Mouse (Mus musculus) limb, embryonic 13.5 days (tissue): Measurements from ENCODE around the gene Gm7361. TPM values are rescaled to one million over a fixed set of nuclear protein-coding genes. Genes with fewer than 3 reads are reported as not detected.
"Not testable (repeated sequence)": the region's sequence is repeated elsewhere in the genome, so short reads cannot be mapped to it uniquely, and the experiment has no call there.

Source experiments
- ATAC-seq: fragments of 200-750 bp; cut with Nextera tagmentation; 2 replicates; pipeline ENCODE4 v1.8.0; 2017; ENCODE audit warnings: low read depth, moderate number of reproducible peaks, moderate TSS enrichment; ENCODE audit not compliant: low FRiP score
- H3K27ac ChIP-seq: fragments of 300-500 bp; sonication (generic); 2 replicates; pipeline ENCODE4 v1.5.1; 2015; ENCODE audit warnings: inconsistent platforms, mild to moderate bottlenecking, moderate library complexity
- H3K27me3 ChIP-seq: fragments of 300-500 bp; sonication (generic); 2 replicates; pipeline ENCODE4 v1.6.1; 2015; ENCODE audit warnings: mild to moderate bottlenecking, inconsistent platforms
- H3K36me3 ChIP-seq: fragments of 300-500 bp; sonication (generic); 2 replicates; pipeline ENCODE4 v1.6.1; 2015; ENCODE audit warnings: inconsistent platforms, mild to moderate bottlenecking, moderate library complexity
- H3K4me1 ChIP-seq: fragments of 300-500 bp; sonication (generic); 2 replicates; pipeline ENCODE4 v1.6.1; 2015; ENCODE audit warnings: inconsistent platforms
- H3K4me2 ChIP-seq: fragments of 300-500 bp; sonication (generic); replicated peaks from 2 replicates; pipeline ENCODE4 v1.6.1; 2015; ENCODE audit warnings: inconsistent platforms, mild to moderate bottlenecking, moderate library complexity
- H3K4me3 ChIP-seq: fragments of 300-500 bp; sonication (generic); 2 replicates; pipeline ENCODE4 v1.5.1; 2015; ENCODE audit warnings: moderate library complexity, mild to moderate bottlenecking, inconsistent platforms
- H3K9ac ChIP-seq: fragments of 300-500 bp; sonication (generic); 2 replicates; pipeline ENCODE4 v1.6.1; 2015; ENCODE audit warnings: mild to moderate bottlenecking, inconsistent platforms
- H3K9me3 ChIP-seq: fragments of 300-500 bp; sonication (generic); 2 replicates; pipeline ENCODE4 v1.6.1; 2016; ENCODE audit warnings: inconsistent platforms
- WGBS: fragments of 180-500 bp; shearing (Covaris S2); methylation state at CpG from one replicate; pipeline ENCODE4 v1.1.7; 2015; 5-methylcytosine and 5-hydroxymethylcytosine counted together
- polyA plus RNA-seq: library from polyadenylated mRNA; unstranded; fragments of >200 nt; fragmentation: Nextera tagmentation; extraction: Ambion mirVana; gene quantifications from 2 replicates; pipeline ENCODE4 v1.2.1, GENCODE M21; 2015

The Gm7361 gene
- not detected in 2 replicates for polyA plus RNA-seq

GRCm38 (mm10) chr5:26257391-26257790, at the start of gene Gm7361:
Gene Gm7361 (plus strand): TSS chr5:26257691.
- not testable (repeated sequence) for H3K36me3 ChIP-seq
- 78% methylated on average over 3 of the region's 3 CpGs for WGBS

GRCm38 (mm10) chr5:26211030-26211429, 46.5 kb upstream of the Gm7361 start:
- no peak for ATAC-seq
- H3K27me3 ChIP-seq: no peaks in the 10 kb centered on the region

More at GRCm38 (mm10) chr5:26257391-26257790, at the start of gene Gm7361:
- H3K4me2 ChIP-seq, H3K4me1 ChIP-seq, H3K27ac ChIP-seq, H3K9me3 ChIP-seq, ATAC-seq, H3K9ac ChIP-seq, H3K4me3 ChIP-seq, H3K27me3 ChIP-seq: not testable (repeated sequence)

GRCm38 (mm10) chr5:26222076-26222475, 35.4 kb upstream of the Gm7361 start:
- Histone ChIP-seq H3K36me3 (no peaks in the 10 kb centered on the region), H3K27ac (no peak overlapping the region), H3K27me3 (no peaks in the 10 kb centered on the region), H3K4me3 (no peak overlapping the region), H3K9ac (no peak overlapping the region), H3K4me1 (no peaks in the 10 kb centered on the region), H3K4me2 (no peak overlapping the region), H3K9me3 (no peaks in the 10 kb centered on the region)
- WGBS: 66% methylated on average over 1 of the region's 1 CpGs
- peak; percentile 79 for ATAC-seq

More at GRCm38 (mm10) chr5:26211030-26211429, 46.5 kb upstream of the Gm7361 start:
- Histone ChIP-seq H3K9me3 (no peaks in the 10 kb centered on the region), H3K9ac (no peak overlapping the region), H3K4me2 (no peak overlapping the region), H3K4me1 (no peaks in the 10 kb centered on the region), H3K4me3 (no peak overlapping the region), H3K36me3 (no peaks in the 10 kb centered on the region), H3K27ac (no peak overlapping the region)
- 92% methylated on average over 4 of the region's 4 CpGs for WGBS

- not testable (repeated sequence) for H3K9me3 ChIP-seq, H3K27ac ChIP-seq, H3K4me2 ChIP-seq, H3K9ac ChIP-seq, ATAC-seq, H3K4me3 ChIP-seq, H3K4me1 ChIP-seq, H3K36me3 ChIP-seq, H3K27me3 ChIP-seq
- whole genome bisulfite sequencing: 81% methylated on average over 3 of the region's 3 CpGs
Measured at GRCm38 (mm10) chr5:26266656-26267055, 9.2 kb downstream of the Gm7361 start.

GRCm38 (mm10) chr5:26280361-26280760, 22.9 kb downstream of the Gm7361 start:
- H3K27me3 ChIP-seq: no peaks in the 10 kb centered on the region
- H3K4me2 ChIP-seq: no peak overlapping the region
- H3K27ac ChIP-seq: no peak overlapping the region
- no peak overlapping the region for H3K9ac ChIP-seq
- WGBS: 71% methylated on average over 5 of the region's 5 CpGs
- ATAC-seq: no peak
- no peak overlapping the region for H3K4me3 ChIP-seq
- peaks cover 8% of the 10 kb centered on the region; the same call in 1 of the 2 replicates for H3K9me3 ChIP-seq
- no peaks in the 10 kb centered on the region for H3K36me3 ChIP-seq
- no peaks in the 10 kb centered on the region for H3K4me1 ChIP-seq

- H3K27me3 ChIP-seq: no peaks in the 10 kb centered on the region
- no peaks in the 10 kb centered on the region for H3K36me3 ChIP-seq
- no peaks in the 10 kb centered on the region for H3K4me1 ChIP-seq
- no peak overlapping the region for H3K9ac ChIP-seq
- peaks cover 8% of the 10 kb centered on the region; the same call in 1 of the 2 replicates for H3K9me3 ChIP-seq
- no peak overlapping the region for H3K4me3 ChIP-seq
- 87% methylated on average over 1 of the region's 1 CpGs for WGBS
- H3K27ac ChIP-seq: no peak overlapping the region
- no peak for ATAC-seq
- H3K4me2 ChIP-seq: no peak overlapping the region
Measured at GRCm38 (mm10) chr5:26281717-26282116, 24.2 kb downstream of the Gm7361 start.

GRCm38 (mm10) chr5:26282282-26282681, 24.8 kb downstream of the Gm7361 start:
- WGBS: 2% methylated on average over 4 of the region's 4 CpGs
- Histone ChIP-seq H3K9ac (no peak overlapping the region), H3K27ac (no peak overlapping the region), H3K4me2 (no peak overlapping the region), H3K4me3 (no peak overlapping the region), H3K36me3 (no peaks in the 10 kb centered on the region), H3K27me3 (no peaks in the 10 kb centered on the region), H3K4me1 (no peaks in the 10 kb centered on the region), H3K9me3 (peaks cover 5% of the 10 kb centered on the region; the same call in 1 of the 2 replicates)
- peak; percentile 51; the same call in 1 of the 2 replicates for ATAC-seq

GRCm38 (mm10) chr5:26283399-26283798, 25.9 kb downstream of the Gm7361 start:
- Histone ChIP-seq H3K36me3 (no peaks in the 10 kb centered on the region), H3K4me1 (no peaks in the 10 kb centered on the region), H3K9ac (no peak overlapping the region), H3K27ac (no peak overlapping the region), H3K9me3 (peaks cover 4% of the 10 kb centered on the region; the same call in 1 of the 2 replicates), H3K4me3 (no peak overlapping the region), H3K27me3 (no peaks in the 10 kb centered on the region), H3K4me2 (no peak overlapping the region)
- WGBS: 45% methylated on average over 1 of the region's 1 CpGs
- ATAC-seq: no peak

GRCm38 (mm10) chr5:26291621-26292020, 34.1 kb downstream of the Gm7361 start:
- no peak for ATAC-seq
- no peak overlapping the region for H3K27ac ChIP-seq
- H3K9me3 ChIP-seq: no peaks in the 10 kb centered on the region
- H3K27me3 ChIP-seq: no peaks in the 10 kb centered on the region
- H3K9ac ChIP-seq: no peak overlapping the region
- no peaks in the 10 kb centered on the region for H3K36me3 ChIP-seq
- WGBS: 61% methylated on average over 1 of the region's 1 CpGs
- H3K4me1 ChIP-seq: 0 out of 2 replicates have a peak, but pooled peaks cover 3% of the 10 kb centered on the region
- no peak overlapping the region for H3K4me2 ChIP-seq
- H3K4me3 ChIP-seq: no peak overlapping the region

GRCm38 (mm10) chr5:26293258-26293657, 35.8 kb downstream of the Gm7361 start:
- Histone ChIP-seq H3K9ac (no peak overlapping the region), H3K27ac (no peak overlapping the region), H3K4me2 (no peak overlapping the region), H3K4me3 (no peak overlapping the region), H3K4me1 (0 out of 2 replicates have a peak, but pooled peaks cover 3% of the 10 kb centered on the region), H3K9me3 (no peaks in the 10 kb centered on the region), H3K27me3 (no peaks in the 10 kb centered on the region), H3K36me3 (no peaks in the 10 kb centered on the region)
- no peak for ATAC-seq
- 66% methylated on average over 1 of the region's 1 CpGs for WGBS

Other genes with a start within 250 kb of the Gm7361 start
- not detected in 2 replicates for gene Gm5862, start 234.8 kb upstream of the Gm7361 start, polyA plus RNA-seq
- gene Speer4a, start 218.1 kb upstream of the Gm7361 start, polyA plus RNA-seq: 0.08 TPM in 1 of 2 replicates, not detected in the other
- not detected in 2 replicates for gene Gm7347, start 199.1 kb upstream of the Gm7361 start, polyA plus RNA-seq
- not detected in 2 replicates for gene Gm10471, start 168.4 kb upstream of the Gm7361 start, polyA plus RNA-seq
- gene 5031410I06Rik, start 152.3 kb upstream of the Gm7361 start, polyA plus RNA-seq: not detected in 2 replicates
- 0.06 TPM in 1 of 2 replicates, not detected in the other for gene Gm10220, start 136.3 kb upstream of the Gm7361 start, polyA plus RNA-seq